Comparison of ENCODE assay signal across 8 mouse cellular contexts in genomic region chr13:63330236-63330860, GRCm38 (mm10).
A peak's percentile ranks its signal among the peaks of the same experiment; 100 is the strongest.
DNase-seq lines count a peak whose midpoint lies in the region; ATAC-seq and TF ChIP-seq lines count a peak whose summit lies in the region.

No protein-coding gene starts in this region.

- DNase-seq in adrenal gland, adult (ENCODE audit: inconsistent age in 2 of 2, low spot score in 1 of 2) = peak; percentile 19 to 66
- no peak for DNase-seq in adrenal gland, adult 2 months
- peak; percentile 43 for DNase-seq in ZHBTc4 (ENCODE audit: low read depth, low spot score)
- DNase-seq in frontal cortex, postnatal 36 days (ENCODE audit: low spot score in 2 of 2) = peak; percentile 51 to 54
- no peak for DNase-seq in liver, postnatal 0 days
- no peak for DNase-seq in spleen, postnatal 36 days (ENCODE audit: low spot score in 2 of 2)
- no peak for DNase-seq in thymus, postnatal 4 days

- no peak for TF ChIP-seq CTCF in liver, postnatal 0 days (IDR thresholded peaks at IDR 0.05; ENCODE audit: low read depth)

- 0 out of 2 replicates have a peak, but pooled peaks have one; percentile 27 for ATAC-seq in midbrain, embryonic 13.5 days
- no peak for ATAC-seq in liver, postnatal 0 days

- no peak overlapping the region for H3K27ac ChIP-seq in midbrain, embryonic 13.5 days
- no peak overlapping the region for H3K27ac ChIP-seq in liver, postnatal 0 days (ENCODE audit: low read depth)

- WGBS in midbrain, embryonic 13.5 days = 22% methylated on average over 9 of the region's 9 CpGs
- WGBS in liver, postnatal 0 days (ENCODE audit: insufficient replicate concordance) = 68% methylated on average over 9 of the region's 9 CpGs

- H3K4me3 ChIP-seq in midbrain, embryonic 13.5 days (replicated peaks) = no peak overlapping the region
- no peak overlapping the region for H3K4me3 ChIP-seq in liver, postnatal 0 days (ENCODE audit: low read depth, low read length)

- no peak overlapping the region for H3K4me2 ChIP-seq in midbrain, embryonic 13.5 days (replicated peaks)
- H3K4me2 ChIP-seq in liver, postnatal 0 days (ENCODE audit: low read depth, low read length) = no peak overlapping the region

- no peak overlapping the region for H3K9ac ChIP-seq in midbrain, embryonic 13.5 days (replicated peaks)
- no peak overlapping the region for H3K9ac ChIP-seq in liver, postnatal 0 days (replicated peaks)

- no peaks in the 10 kb centered on the region for H3K27me3 ChIP-seq in midbrain, embryonic 13.5 days
- no peaks in the 10 kb centered on the region for H3K27me3 ChIP-seq in liver, postnatal 0 days (ENCODE audit: insufficient read depth, low read length)

- no peaks in the 10 kb centered on the region for H3K9me3 ChIP-seq in midbrain, embryonic 13.5 days
- no peaks in the 10 kb centered on the region for H3K9me3 ChIP-seq in liver, postnatal 0 days (ENCODE audit: low read length)

- no peak for TF ChIP-seq EP300 in liver, postnatal 0 days (IDR thresholded peaks at IDR 0.05; ENCODE audit: low read depth)

- peaks cover 10% of the 10 kb centered on the region for H3K4me1 ChIP-seq in midbrain, embryonic 13.5 days (replicated peaks)
- peaks cover 2% of the 10 kb centered on the region for H3K4me1 ChIP-seq in liver, postnatal 0 days (ENCODE audit: insufficient read depth)

- H3K36me3 ChIP-seq in midbrain, embryonic 13.5 days = no peaks in the 10 kb centered on the region; the same call in 1 of the 2 replicates
- no peaks in the 10 kb centered on the region; the same call in 1 of the 2 replicates for H3K36me3 ChIP-seq in liver, postnatal 0 days (replicated peaks; ENCODE audit: insufficient read depth, low read length)

Comparison
In these comparisons a context has a peak if more than half of its experiments do, and no peak if none do; other contexts are left out.
1. DNase-seq: peak in adrenal gland, adult (2 of 2), ZHBTc4 (single experiment) and frontal cortex, postnatal 36 days (2 of 2); none in adrenal gland, adult 2 months (single experiment), liver, postnatal 0 days (single experiment), spleen, postnatal 36 days (0 of 2) and thymus, postnatal 4 days (single experiment).